Mouse (Mus musculus) heart, postnatal 0 days (tissue): ENCODE data around the gene Cep68. TPM values are rescaled to one million over a fixed set of nuclear protein-coding genes. Genes with fewer than 3 reads are reported as not detected.
A peak's percentile ranks its signal among the peaks of the same experiment; 100 is the strongest.

Experiments used
- ATAC-seq: fragments of 200-750 bp; cut with Nextera tagmentation; 2 replicates; pipeline ENCODE4 v1.8.0; 2017; ENCODE audit warnings: low read depth, moderate number of reproducible peaks, moderate library complexity; ENCODE audit not compliant: insufficient read depth
- DNase-seq: peaks from one replicate; pipeline ENCODE4 v3.0.0-alpha.2; 2016; ENCODE audit warnings: low spot score
- H3K27ac ChIP-seq: fragments of 300-500 bp; sonication (generic); 2 replicates; pipeline ENCODE4 v1.5.1; 2014; ENCODE audit warnings: low read depth, mild to moderate bottlenecking
- H3K27me3 ChIP-seq: fragments of 300-500 bp; sonication (generic); 2 replicates; pipeline ENCODE4 v1.6.1; 2014; ENCODE audit warnings: low read length, mixed read lengths; ENCODE audit not compliant: control insufficient read depth, insufficient read depth
- H3K36me3 ChIP-seq: fragments of 300-500 bp; sonication (generic); replicated peaks from 2 replicates; pipeline ENCODE4 v1.6.1; 2014; ENCODE audit warnings: low read length, mixed read lengths; ENCODE audit not compliant: control insufficient read depth, insufficient read depth
- H3K4me1 ChIP-seq: fragments of 300-500 bp; sonication (generic); 2 replicates; pipeline ENCODE4 v1.6.1; 2014; ENCODE audit warnings: antibody characterized with exemption; ENCODE audit not compliant: control insufficient read depth, insufficient read depth
- H3K4me2 ChIP-seq: fragments of 300-500 bp; sonication (generic); 2 replicates; pipeline ENCODE4 v1.6.1; 2014; ENCODE audit warnings: low read depth, mild to moderate bottlenecking, low read length, moderate library complexity
- H3K4me3 ChIP-seq: fragments of 300-500 bp; sonication (generic); 2 replicates; pipeline ENCODE4 v1.5.1; 2014; ENCODE audit warnings: low read depth, low read length
- H3K9ac ChIP-seq: fragments of 300-500 bp; sonication (generic); replicated peaks from 2 replicates; pipeline ENCODE4 v1.6.1; 2014; ENCODE audit warnings: low read depth, low read length, mixed read lengths
- H3K9me3 ChIP-seq: fragments of 300-500 bp; sonication (generic); replicated peaks from 2 replicates; pipeline ENCODE4 v1.6.1; 2016; ENCODE audit warnings: low read length; ENCODE audit not compliant: control insufficient read depth
- CTCF ChIP-seq: IDR thresholded peaks from 2 replicates; pipeline ENCODE4 v1.5.1; 2016; ENCODE audit warnings: antibody characterized with exemption, control low read depth, low read depth
- EP300 ChIP-seq: IDR thresholded peaks from 2 replicates; pipeline ENCODE4 v1.6.1; 2016; ENCODE audit warnings: antibody characterized with exemption, low read depth
- WGBS: fragments of 180-500 bp; shearing (Covaris S2); extraction: QIAGEN DNeasy Blood & Tissue Kit; methylation state at CpG from one replicate; pipeline ENCODE4 v1.1.7; 2014; 5-methylcytosine and 5-hydroxymethylcytosine counted together
- polyA plus RNA-seq: library from polyadenylated mRNA; unstranded; fragments of >200 nt; fragmentation: Nextera tagmentation; extraction: Ambion mirVana; gene quantifications from 2 replicates; pipeline ENCODE4 v1.2.1, GENCODE M21; 2015
- total RNA-seq: library from RNA; depleted of rRNA; stranded (reverse); fragments of >200 nt; gene quantifications from 2 replicates; pipeline ENCODE4 v1.2.3, GENCODE M21; 2014; ENCODE audit warnings: low replicate concordance; rRNA removed

The Cep68 gene
- total RNA-seq (53.8 and 56.2 TPM in 2 replicates), polyA plus RNA-seq (20.3 and 21.0 TPM in 2 replicates)

- no peak for TF ChIP-seq EP300
- no peak; the same call in 1 of the 2 replicates for TF ChIP-seq CTCF
- peak within 1 kb of the TSS; percentile 85 for H3K27ac ChIP-seq
- under 1% methylated on average over 59 of the region's 59 CpGs for WGBS
- ATAC-seq (peak; percentile 99), DNase-seq (peak; percentile 96)
- peak within 1 kb of the TSS; percentile 82 for H3K9ac ChIP-seq
- peak within 1 kb of the TSS; percentile 77 for H3K4me3 ChIP-seq
- H3K4me2 ChIP-seq = peak within 1 kb of the TSS; percentile 93
- no peaks in the 10 kb centered on the region for H3K9me3 ChIP-seq
- H3K4me1 ChIP-seq = peaks cover 30% of the 10 kb centered on the region
- no peaks in the 10 kb centered on the region for H3K27me3 ChIP-seq
- peaks cover 12% of the 10 kb centered on the region for H3K36me3 ChIP-seq
These were observed at the start of gene Cep68 for GRCm38 (mm10) chr11:20249296-20250110. TSS of gene Cep68 (minus strand) at chr11:20249429.

- no peak for TF ChIP-seq EP300
- TF ChIP-seq CTCF = no peak
- H3K4me3 ChIP-seq = no peak overlapping the region
- no peak overlapping the region for H3K27ac ChIP-seq
- ATAC-seq (no peak), DNase-seq (no peak)
- no peaks in the 10 kb centered on the region for H3K27me3 ChIP-seq
- no peak overlapping the region for H3K9ac ChIP-seq
- no peaks in the 10 kb centered on the region for H3K36me3 ChIP-seq
- H3K9me3 ChIP-seq = no peaks in the 10 kb centered on the region
- no peaks in the 10 kb centered on the region for H3K4me1 ChIP-seq
- WGBS = 81% methylated on average over 3 of the region's 3 CpGs
- no peak overlapping the region for H3K4me2 ChIP-seq
These were observed 35.2 kb upstream of the Cep68 start for GRCm38 (mm10) chr11:20284463-20284862.

GRCm38 (mm10) chr11:20282601-20283219 is 33.5 kb upstream of the Cep68 start:
- no peak overlapping the region for H3K27ac ChIP-seq
- H3K9me3 ChIP-seq = no peaks in the 10 kb centered on the region
- no peak for TF ChIP-seq EP300
- TF ChIP-seq CTCF = no peak
- DNase-seq = no peak
- H3K27me3 ChIP-seq = no peaks in the 10 kb centered on the region
- H3K36me3 ChIP-seq = no peaks in the 10 kb centered on the region
- no peak overlapping the region for H3K4me2 ChIP-seq
- 63% methylated on average over 2 of the region's 2 CpGs for WGBS
- H3K4me1 ChIP-seq = peaks cover 4% of the 10 kb centered on the region; the same call in 1 of the 2 replicates
- H3K9ac ChIP-seq = no peak overlapping the region
- ATAC-seq = no peak
- H3K4me3 ChIP-seq = no peak overlapping the region

GRCm38 (mm10) chr11:20280982-20281381 is 31.8 kb upstream of the Cep68 start:
- Histone ChIP-seq H3K4me2 (no peak overlapping the region), H3K4me3 (no peak overlapping the region), H3K9me3 (no peaks in the 10 kb centered on the region), H3K9ac (no peak overlapping the region), H3K27me3 (no peaks in the 10 kb centered on the region), H3K4me1 (peaks cover 4% of the 10 kb centered on the region; the same call in 1 of the 2 replicates), H3K36me3 (no peaks in the 10 kb centered on the region), H3K27ac (no peak overlapping the region)
- TF ChIP-seq EP300 (no peak), CTCF (no peak)
- DNase-seq (no peak), ATAC-seq (no peak)
- 61% methylated on average over 5 of the region's 5 CpGs for WGBS

- no peak overlapping the region for H3K4me3 ChIP-seq
- no peaks in the 10 kb centered on the region for H3K36me3 ChIP-seq
- TF ChIP-seq EP300 = no peak
- TF ChIP-seq CTCF = no peak
- WGBS = 17% methylated on average over 5 of the region's 5 CpGs
- H3K27ac ChIP-seq = no peak overlapping the region
- H3K4me1 ChIP-seq = peaks cover 4% of the 10 kb centered on the region; the same call in 1 of the 2 replicates
- ATAC-seq = no peak
- H3K4me2 ChIP-seq = no peak overlapping the region
- H3K27me3 ChIP-seq = no peaks in the 10 kb centered on the region
- H3K9ac ChIP-seq = no peak overlapping the region
- H3K9me3 ChIP-seq = no peaks in the 10 kb centered on the region
- no peak for DNase-seq
These were observed 29.5 kb upstream of the Cep68 start for GRCm38 (mm10) chr11:20278702-20279101.
